Mouse (Mus musculus): Measurements from ENCODE around the gene Foxn1.

The Foxn1 gene

GRCm38 (mm10) chr11:78399680-78400079, 13.3 kb upstream of the Foxn1 start:
- peak; percentile 61 for DNase-seq (ENCODE audit: low read depth)

GRCm38 (mm10) chr11:78398212-78398611, 11.9 kb upstream of the Foxn1 start:
- DNase-seq (ENCODE audit: low read depth): no peak

GRCm38 (mm10) chr11:78397397-78397796, 11.0 kb upstream of the Foxn1 start:
- DNase-seq (ENCODE audit: low read depth): peak; percentile 71

DNA sequence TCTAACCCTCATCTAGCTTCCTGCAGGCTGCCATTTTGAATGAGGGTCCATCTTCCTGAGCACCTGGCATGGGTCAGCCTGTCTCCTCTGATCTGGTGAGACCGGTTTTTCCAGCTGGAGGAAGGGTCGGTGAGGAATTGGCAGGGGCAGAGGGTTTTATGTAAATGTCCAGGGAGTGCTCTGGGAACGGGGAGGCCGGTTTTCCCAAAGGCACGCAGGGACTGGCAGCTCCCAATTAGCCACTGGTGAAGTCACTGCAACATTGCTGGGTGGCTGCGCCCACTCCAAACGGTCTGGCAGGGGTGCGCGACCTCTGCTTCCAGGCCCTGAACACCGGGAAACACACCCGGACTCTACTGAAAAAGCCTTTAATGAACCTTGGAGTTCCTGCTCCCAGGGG, 10.6 kb upstream of the Foxn1 start:
- DNase-seq (ENCODE audit: low read depth): no peak

DNA sequence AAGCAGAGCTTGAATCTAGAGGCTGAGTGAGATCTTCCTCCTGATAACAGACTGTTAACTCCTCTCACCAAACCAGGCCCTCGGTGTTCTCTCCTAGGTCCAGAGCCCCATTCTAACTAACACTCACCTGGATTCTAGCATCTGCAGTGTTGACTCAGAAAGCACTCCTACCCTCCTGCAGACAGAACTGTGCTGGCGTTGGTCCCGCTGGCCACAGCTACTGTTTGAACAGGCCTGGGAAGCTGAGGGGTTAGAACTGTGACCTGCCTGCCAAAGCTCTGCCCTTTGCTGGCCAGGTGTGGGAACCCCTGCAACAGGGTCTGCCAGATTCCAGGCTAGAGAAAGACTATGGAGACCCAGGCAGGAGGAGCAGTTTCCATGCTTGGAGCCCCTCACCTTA, 6.4 kb upstream of the Foxn1 start:
- DNase-seq (ENCODE audit: low read depth): no peak

- DNase-seq (ENCODE audit: low read depth): no peak
Measured at GRCm38 (mm10) chr11:78385776-78386175, 582 bp downstream of the Foxn1 start.

- DNase-seq (ENCODE audit: low read depth): no peak
Measured at GRCm38 (mm10) chr11:78382701-78383100, 3.7 kb downstream of the Foxn1 start.

- DNase-seq (ENCODE audit: low read depth): no peak
Measured at GRCm38 (mm10) chr11:78382286-78382685, 4.1 kb downstream of the Foxn1 start.

DNA sequence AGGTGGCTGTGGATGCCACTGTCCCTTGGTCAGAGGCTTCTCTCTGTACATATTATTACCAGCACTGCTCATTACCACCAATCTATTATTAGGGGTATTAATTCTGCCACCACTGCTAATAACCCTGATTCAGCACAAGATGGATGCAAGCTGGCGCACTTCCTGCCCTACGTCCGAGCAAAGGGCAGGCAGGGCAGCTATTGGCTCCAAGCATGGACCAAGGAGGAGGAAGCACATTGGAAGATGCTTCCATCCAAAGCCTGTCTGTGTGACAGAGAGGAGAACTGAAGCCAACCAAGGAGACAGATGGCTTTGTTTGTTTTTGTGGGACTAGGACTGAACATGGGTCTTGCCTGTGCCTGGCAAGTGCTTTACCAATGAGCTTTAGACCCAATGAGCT, 5.4 kb downstream of the Foxn1 start:
- DNase-seq (ENCODE audit: low read depth): no peak

DNA sequence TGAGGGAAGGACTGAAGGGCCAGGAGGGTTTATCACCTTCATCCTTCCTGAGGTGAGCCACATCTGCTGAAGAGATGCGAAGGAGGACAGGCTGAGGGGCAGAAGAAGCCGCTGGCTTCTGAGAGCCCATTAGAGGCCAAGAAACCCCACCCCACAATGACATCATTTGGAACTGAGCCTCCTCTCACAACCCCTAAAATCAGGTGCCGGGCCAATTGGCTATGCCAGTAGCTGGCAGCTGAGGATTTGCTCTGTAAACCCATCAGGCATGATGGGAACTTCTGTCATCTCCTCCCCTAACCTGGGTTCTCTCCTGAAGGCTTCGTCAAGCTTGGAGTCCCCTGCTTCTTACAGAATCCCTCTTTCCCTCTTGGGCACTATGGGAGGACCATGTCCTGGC, 6.0 kb downstream of the Foxn1 start:
- no peak for DNase-seq (ENCODE audit: low read depth)

DNA sequence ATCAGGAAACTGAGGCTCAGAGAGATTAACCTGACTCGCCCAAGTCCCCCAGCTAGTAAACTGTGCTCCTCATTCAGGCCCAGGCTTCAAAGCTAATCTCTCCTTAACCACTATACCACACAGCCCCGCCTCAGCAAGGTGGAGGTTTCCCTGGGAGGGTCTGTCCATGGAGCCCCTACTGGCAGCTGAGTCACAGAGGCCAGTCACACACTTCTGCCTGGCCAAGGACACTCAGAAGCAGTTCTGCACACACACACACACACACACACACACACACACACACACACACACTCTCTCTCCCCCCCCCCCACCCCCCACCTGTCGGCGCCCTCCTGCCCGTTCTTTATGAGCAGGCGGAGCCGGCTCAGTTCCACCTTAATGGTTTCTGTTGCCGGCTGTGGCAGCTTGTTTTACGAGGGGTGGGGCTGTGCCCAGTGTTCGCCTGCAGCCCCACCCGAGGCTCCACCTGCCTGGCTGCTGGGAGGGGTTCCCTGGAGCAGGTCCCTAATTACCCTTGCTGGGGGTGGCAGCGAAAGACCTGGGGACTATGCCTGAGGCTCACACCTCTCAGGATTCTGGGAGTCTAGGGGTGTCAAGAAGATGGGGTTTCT, 8.7 kb downstream of the Foxn1 start:
- DNase-seq (ENCODE audit: low read depth): no peak

GRCm38 (mm10) chr11:78374147-78374546, 12.2 kb downstream of the Foxn1 start:
- DNase-seq (ENCODE audit: low read depth): no peak

DNA sequence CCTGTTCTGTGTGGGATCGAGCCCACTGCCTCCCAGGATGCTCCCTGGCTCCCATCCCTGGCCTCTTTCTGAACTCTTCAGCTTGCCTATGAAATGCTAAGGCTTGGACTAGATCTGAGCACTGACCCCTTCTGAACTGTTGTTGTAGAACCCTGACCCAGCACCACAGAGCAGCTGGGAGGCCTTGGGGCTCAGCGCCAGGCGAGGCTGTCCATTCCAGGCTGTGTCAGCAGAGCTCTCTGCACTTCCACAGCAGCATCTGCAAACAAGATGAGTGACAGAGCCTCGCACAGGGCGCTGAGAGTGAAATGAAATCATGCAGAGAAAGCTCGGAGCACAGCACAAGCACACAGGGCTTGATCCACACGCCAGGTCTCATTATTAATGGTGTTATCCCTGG, 13.7 kb downstream of the Foxn1 start:
- DNase-seq (ENCODE audit: low read depth): no peak

- DNase-seq (ENCODE audit: low read depth): no peak
Measured at GRCm38 (mm10) chr11:78372166-78372565, 14.2 kb downstream of the Foxn1 start.

GRCm38 (mm10) chr11:78371711-78372110, 14.6 kb downstream of the Foxn1 start:
- no peak for DNase-seq (ENCODE audit: low read depth)

- DNase-seq (ENCODE audit: low read depth): no peak
Measured at GRCm38 (mm10) chr11:78370389-78370788, 16.0 kb downstream of the Foxn1 start.

DNA sequence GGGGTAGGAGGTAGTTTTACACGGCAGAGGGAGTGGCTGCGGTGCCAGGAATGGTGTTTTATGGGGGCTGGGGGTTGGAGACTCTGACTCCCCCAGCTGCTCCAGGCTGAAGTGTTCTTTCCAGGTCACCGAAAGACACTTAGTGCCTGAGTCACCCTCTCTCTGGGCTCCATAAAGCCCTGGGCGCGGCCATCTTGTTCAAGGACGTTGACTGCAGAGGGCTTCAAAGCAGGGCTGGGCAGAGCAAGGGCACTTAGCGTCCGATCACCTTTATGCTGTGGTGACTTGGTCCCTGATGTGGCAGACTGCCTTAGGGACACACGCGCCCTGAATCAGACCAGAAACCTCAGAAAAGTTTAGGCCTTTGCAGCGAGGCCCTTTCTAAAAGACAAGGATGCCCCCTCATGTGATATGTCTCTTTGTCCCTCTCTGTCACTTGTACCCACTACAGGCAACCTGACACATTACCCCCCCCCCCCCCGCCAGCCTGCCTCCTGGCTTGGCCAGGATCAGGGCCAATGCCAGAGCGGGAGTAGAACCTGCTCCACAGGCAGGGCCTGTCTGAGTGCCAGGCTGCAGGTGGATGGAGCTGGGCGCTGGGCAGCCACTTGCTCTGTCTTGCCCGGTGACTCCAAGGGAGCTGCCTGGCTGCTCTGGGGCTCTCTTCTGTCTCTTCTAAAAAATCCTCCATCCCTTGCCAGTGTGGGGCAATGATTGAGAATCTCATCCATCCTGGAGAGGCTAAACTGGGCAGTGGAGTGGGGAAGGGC, 18.7 kb downstream of the Foxn1 start:
- no peak for DNase-seq (ENCODE audit: low read depth)

DNA sequence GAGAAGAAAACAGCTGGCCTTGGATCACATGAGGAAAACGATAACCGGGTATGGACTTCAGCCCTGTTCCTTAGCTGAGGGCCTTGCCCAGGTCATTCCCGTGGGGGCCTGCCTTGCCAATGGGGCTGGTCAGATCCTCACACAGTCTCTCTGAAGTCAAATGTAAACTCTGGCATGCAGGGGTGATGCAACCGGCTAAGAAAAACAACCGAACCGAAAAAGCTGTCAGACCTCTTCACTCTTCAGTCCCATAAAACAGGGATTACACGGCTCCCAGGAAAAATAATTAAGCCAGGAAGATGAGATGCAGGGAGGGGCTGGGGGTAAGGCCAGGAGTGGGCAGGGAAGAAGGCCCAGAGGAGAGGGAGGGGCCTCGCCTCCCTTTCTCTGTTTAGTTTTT, 22.3 kb downstream of the Foxn1 start:
- no peak for DNase-seq (ENCODE audit: low read depth)

GRCm38 (mm10) chr11:78363309-78364007, 22.9 kb downstream of the Foxn1 start:
- no peak for DNase-seq (ENCODE audit: low read depth)

- no peak for DNase-seq (ENCODE audit: low read depth)
Measured at GRCm38 (mm10) chr11:78360789-78361131, 25.6 kb downstream of the Foxn1 start.

- DNase-seq (ENCODE audit: low read depth): peak; percentile 88
Measured at GRCm38 (mm10) chr11:78360125-78360788, 26.1 kb downstream of the Foxn1 start.

- DNase-seq (ENCODE audit: low read depth): peak; percentile 66
Measured at GRCm38 (mm10) chr11:78358330-78359007, 27.9 kb downstream of the Foxn1 start.
